Mouse (Mus musculus): ENCODE results near the gene Ccdc85c.

DNA sequence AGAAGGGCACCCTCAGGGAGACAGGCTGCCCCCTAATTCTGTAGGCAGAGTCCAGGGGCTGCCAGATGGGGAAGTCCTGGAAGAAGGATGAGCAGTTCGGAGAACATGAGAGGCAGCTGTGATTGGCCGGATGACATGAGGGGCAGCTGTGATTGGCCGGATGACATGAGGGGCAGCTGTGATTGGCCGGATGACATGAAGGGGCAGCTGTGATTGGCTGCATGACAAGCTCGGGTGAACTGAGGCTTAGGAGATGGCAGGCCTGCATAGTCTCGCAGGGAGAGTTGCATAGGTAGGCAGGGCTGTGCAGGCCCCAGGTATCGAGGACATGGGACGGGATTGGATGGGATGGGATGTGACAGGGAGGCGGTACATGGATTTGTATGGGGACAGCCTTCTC lies 17.2 kb upstream of the Ccdc85c start:
- no peak for TF ChIP-seq CTCF (IDR thresholded peaks at IDR 0.05; ENCODE audit: control insufficient read depth, insufficient read depth, low read length)
- no peak for TF ChIP-seq POLR2A (IDR thresholded peaks at IDR 0.05; ENCODE audit: borderline replicate concordance, control insufficient read depth, low read depth, low read length)
